Mouse (Mus musculus) embryonic facial prominence, embryonic 12.5 days (tissue): ENCODE data around the gene Galk2. TPM values are rescaled to one million over a fixed set of nuclear protein-coding genes. Genes with fewer than 3 reads are reported as not detected.

Experiments used
- ATAC-seq: fragments of 200-750 bp; cut with Nextera tagmentation; 2 replicates; pipeline ENCODE4 v1.8.0; 2017; ENCODE audit not compliant: insufficient number of reproducible peaks, insufficient read depth, low FRiP score, low TSS enrichment
- H3K27ac ChIP-seq: fragments of 300-500 bp; sonication (generic); 2 replicates; pipeline ENCODE4 v1.5.1; 2016; ENCODE audit warnings: mild to moderate bottlenecking
- H3K27me3 ChIP-seq: fragments of 300-500 bp; sonication (generic); 2 replicates; pipeline ENCODE4 v1.6.1; 2016; ENCODE audit warnings: mild to moderate bottlenecking, moderate library complexity
- H3K36me3 ChIP-seq: fragments of 300-500 bp; sonication (generic); 2 replicates; pipeline ENCODE4 v1.6.1; 2016; ENCODE audit warnings: mild to moderate bottlenecking
- H3K4me1 ChIP-seq: fragments of 300-500 bp; sonication (generic); 2 replicates; pipeline ENCODE4 v1.6.1; 2016
- H3K4me2 ChIP-seq: fragments of 300-500 bp; sonication (generic); replicated peaks from 2 replicates; pipeline ENCODE4 v1.6.1; 2016; ENCODE audit warnings: mild to moderate bottlenecking, moderate library complexity
- H3K4me3 ChIP-seq: fragments of 300-500 bp; sonication (generic); 2 replicates; pipeline ENCODE4 v1.5.1; 2016; ENCODE audit warnings: mild to moderate bottlenecking
- H3K9ac ChIP-seq: fragments of 300-500 bp; sonication (generic); 2 replicates; pipeline ENCODE4 v1.6.1; 2016; ENCODE audit warnings: mild to moderate bottlenecking, moderate library complexity
- H3K9me3 ChIP-seq: fragments of 300-500 bp; sonication (generic); 2 replicates; pipeline ENCODE4 v1.6.1; 2016; ENCODE audit warnings: mild to moderate bottlenecking, moderate library complexity
- WGBS: fragments of 180-500 bp; shearing (Covaris S2); methylation state at CpG from one replicate; pipeline ENCODE4 v1.1.7; 2016; 5-methylcytosine and 5-hydroxymethylcytosine counted together
- polyA plus RNA-seq: library from polyadenylated mRNA; unstranded; fragments of >200 nt; fragmentation: Nextera tagmentation; extraction: Ambion mirVana; gene quantifications from 2 replicates; pipeline ENCODE4 v1.2.1, GENCODE M21; 2016

Galk2 gene
- 40.3 and 41.3 TPM in 2 replicates for polyA plus RNA-seq

DNA sequence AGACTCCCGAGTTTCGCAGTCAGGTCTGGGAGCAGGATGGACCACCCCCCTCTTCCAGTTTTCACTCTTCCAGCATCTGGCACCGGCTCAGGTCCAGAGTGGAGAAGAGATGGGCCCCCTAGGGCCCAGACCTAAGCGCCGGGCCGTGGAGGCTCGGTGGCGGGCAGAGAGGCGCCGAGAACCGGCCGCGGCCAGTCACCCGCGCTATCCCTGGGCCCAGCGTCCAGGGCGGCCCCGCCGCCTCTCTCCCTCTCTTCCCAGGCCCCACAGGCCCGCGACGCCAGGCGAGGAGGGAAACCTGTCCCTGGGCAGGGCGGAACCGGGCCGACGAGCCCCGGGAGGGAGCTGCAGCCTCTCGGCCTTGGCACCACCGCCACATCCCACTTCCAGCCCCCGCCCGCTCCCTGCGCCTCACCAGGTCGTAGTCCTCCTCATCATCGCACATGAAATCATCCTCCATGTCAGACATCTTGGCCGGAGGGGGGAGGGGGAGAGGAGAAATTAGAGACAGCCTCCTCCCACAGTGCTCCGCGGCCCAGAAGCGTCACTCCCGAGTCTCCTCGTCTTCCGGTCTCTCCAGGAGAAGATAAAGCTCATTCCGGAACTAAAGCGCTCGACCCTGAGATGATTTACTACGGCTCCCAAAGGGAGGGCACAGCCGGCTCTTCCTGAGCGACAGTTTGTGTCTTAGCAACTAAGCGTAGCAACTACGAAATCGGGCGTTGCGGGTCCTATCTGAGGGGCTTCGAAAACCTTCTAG lies at the start of gene Galk2, which contains the start of gene Cops2:
TSS of gene Galk2 (plus strand) at position 589 of the 760 bp plus-strand sequence.
TSS of gene Cops2 (minus strand) at position 619 of the 760 bp plus-strand sequence.
- Histone ChIP-seq H3K4me3 (peak within 1 kb of the TSS; percentile 99), H3K4me1 (0 out of 2 replicates have a peak, but pooled peaks cover 6% of the 10 kb centered on the region), H3K4me2 (peak within 1 kb of the TSS; percentile 61), H3K36me3 (no peaks in the 10 kb centered on the region), H3K9ac (peak within 1 kb of the TSS; percentile 98), H3K9me3 (no peaks in the 10 kb centered on the region), H3K27ac (peak within 1 kb of the TSS; percentile 91), H3K27me3 (no peaks in the 10 kb centered on the region)
- under 1% methylated on average over 50 of the region's 54 CpGs for WGBS
- ATAC-seq, result peak; percentile 98

DNA sequence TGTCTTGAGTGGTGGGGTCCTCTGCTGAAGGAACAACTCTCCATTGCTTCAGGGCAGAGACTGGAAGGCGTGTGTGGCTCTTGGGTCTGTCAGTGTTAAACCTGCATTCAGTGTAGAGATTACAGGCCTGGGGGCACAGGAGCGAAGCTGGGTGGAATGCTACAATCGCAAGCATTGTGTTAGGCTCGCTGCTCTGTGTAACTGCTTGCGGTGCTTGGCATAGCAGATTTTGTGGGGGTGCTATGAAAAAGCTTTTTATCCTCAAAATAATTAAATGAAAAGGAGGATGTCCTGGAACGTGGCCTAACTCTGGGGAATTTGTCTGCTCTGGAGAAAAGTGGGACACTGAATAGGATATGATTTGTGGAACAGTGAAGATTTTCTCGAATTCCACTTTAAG lies 49.4 kb upstream of the Galk2 start:
- Histone ChIP-seq H3K4me1 (no peaks in the 10 kb centered on the region), H3K36me3 (no peaks in the 10 kb centered on the region), H3K9me3 (0 out of 2 replicates have a peak, but pooled peaks cover 3% of the 10 kb centered on the region), H3K27me3 (no peaks in the 10 kb centered on the region), H3K27ac (no peak overlapping the region), H3K4me2 (no peak overlapping the region), H3K4me3 (no peak overlapping the region), H3K9ac (no peak overlapping the region)
- WGBS, result 35% methylated on average over 7 of the region's 7 CpGs
- no peak for ATAC-seq

DNA sequence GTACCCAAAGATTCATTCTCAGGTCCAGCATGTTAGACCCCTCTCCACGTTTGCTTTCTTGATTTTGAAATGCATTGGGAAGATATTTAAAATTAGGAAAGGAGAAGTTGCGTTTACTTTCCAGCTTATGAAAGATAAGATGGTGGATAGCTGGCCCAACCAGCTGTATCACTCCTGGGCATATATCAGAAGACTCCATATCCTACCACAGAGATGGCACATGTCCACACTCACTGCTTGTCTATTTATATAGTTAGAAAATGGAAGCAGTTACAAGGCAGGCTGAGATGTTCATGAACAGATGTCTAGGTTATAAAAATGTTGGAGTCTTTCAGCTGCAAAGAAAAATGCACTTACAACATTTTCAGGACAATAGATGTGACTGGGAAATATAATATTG lies 47.6 kb upstream of the Galk2 start:
- Histone ChIP-seq H3K27ac (no peak overlapping the region), H3K4me1 (no peaks in the 10 kb centered on the region), H3K36me3 (no peaks in the 10 kb centered on the region), H3K9ac (no peak overlapping the region), H3K27me3 (no peaks in the 10 kb centered on the region), H3K4me3 (no peak overlapping the region), H3K9me3 (no peaks in the 10 kb centered on the region), H3K4me2 (no peak overlapping the region)
- 83% methylated on average over 2 of the region's 2 CpGs for WGBS
- ATAC-seq, result no peak

DNA sequence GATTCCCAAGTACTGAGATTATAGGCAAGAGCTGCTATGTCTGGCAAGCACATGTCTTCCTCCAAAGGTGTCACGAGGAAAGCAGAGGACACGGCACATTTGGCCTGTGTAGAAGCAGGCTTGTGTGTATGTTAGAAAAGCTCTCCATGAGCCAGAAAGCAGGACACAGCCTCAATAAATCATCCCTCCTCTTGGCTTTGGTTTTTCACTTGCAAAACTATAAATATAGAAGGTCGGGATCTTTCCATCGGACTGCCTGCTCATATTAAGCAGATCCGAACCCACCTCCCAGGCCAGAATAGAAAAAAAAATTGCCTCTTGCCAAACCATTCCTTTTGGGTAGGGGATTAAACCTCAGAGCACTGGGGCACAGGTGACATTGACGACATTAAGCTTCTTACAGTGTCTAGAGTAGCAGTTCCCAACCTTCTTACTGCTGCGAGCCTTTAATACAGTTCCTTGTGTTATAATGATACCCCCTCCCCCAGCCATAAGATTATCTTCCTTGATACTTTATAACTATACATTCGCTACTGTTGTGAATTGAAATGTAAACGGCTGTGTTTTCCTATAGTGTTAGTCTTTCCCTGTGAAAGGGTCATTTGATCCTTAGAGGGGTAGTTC lies 44.8 kb upstream of the Galk2 start:
- Histone ChIP-seq H3K4me2 (no peak overlapping the region), H3K27me3 (no peaks in the 10 kb centered on the region), H3K4me1 (no peaks in the 10 kb centered on the region), H3K36me3 (no peaks in the 10 kb centered on the region), H3K27ac (no peak overlapping the region), H3K9ac (no peak overlapping the region), H3K9me3 (no peaks in the 10 kb centered on the region), H3K4me3 (no peak overlapping the region)
- ATAC-seq, result no peak
- WGBS, result 65% methylated on average over 9 of the region's 9 CpGs

DNA sequence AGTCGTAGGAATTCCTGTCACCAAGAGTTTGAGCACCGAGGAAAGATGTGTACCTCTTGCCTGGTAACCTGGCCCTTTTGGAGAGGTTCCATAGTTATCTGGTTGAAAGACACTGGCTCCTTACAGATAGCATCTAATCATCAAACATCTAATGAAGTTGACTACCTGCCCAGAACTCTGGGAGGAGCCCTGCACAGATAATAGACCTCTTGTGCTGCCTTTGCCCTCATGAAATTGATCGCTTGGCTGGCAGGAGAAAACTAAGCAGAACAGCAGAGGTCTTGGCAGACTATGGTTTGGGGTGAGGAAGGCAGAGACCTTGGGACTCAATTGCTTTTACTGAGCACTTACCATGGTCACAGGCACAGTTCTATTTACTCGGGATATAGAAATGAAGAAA lies 38.5 kb upstream of the Galk2 start:
- Histone ChIP-seq H3K9me3 (no peaks in the 10 kb centered on the region), H3K9ac (no peak overlapping the region), H3K4me2 (no peak overlapping the region), H3K36me3 (no peaks in the 10 kb centered on the region), H3K4me1 (no peaks in the 10 kb centered on the region), H3K27ac (no peak overlapping the region), H3K27me3 (no peaks in the 10 kb centered on the region), H3K4me3 (no peak overlapping the region)
- ATAC-seq, result no peak
- 89% methylated on average over 4 of the region's 4 CpGs for WGBS

DNA sequence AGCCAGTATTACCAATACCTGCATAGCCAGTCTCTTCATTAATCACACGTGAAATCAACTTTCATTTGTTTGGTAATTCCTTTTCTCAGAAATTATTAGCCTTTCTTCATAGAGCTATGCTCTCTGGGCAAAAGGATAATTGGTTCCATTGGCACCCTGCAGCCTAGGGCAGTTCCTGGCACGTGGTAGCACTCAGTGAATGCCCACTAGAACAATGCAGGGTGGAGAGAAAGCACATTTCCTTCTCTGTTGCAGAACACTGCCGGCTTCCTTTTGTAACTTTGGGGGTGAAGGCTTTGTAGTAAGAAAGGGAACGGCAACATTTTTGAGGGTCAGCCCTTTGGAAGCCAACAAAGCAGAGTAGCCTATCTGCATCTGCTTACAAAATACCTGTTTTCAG lies 32.7 kb upstream of the Galk2 start:
- H3K9me3 ChIP-seq, result no peaks in the 10 kb centered on the region
- WGBS, result 64% methylated on average over 4 of the region's 4 CpGs
- H3K27ac ChIP-seq, result no peak overlapping the region
- H3K4me1 ChIP-seq, result no peaks in the 10 kb centered on the region
- ATAC-seq, result no peak
- peaks cover 5% of the 10 kb centered on the region; the same call in 1 of the 2 replicates for H3K36me3 ChIP-seq
- no peak overlapping the region for H3K4me2 ChIP-seq
- H3K9ac ChIP-seq, result no peak overlapping the region
- H3K27me3 ChIP-seq, result no peaks in the 10 kb centered on the region
- no peak overlapping the region for H3K4me3 ChIP-seq

DNA sequence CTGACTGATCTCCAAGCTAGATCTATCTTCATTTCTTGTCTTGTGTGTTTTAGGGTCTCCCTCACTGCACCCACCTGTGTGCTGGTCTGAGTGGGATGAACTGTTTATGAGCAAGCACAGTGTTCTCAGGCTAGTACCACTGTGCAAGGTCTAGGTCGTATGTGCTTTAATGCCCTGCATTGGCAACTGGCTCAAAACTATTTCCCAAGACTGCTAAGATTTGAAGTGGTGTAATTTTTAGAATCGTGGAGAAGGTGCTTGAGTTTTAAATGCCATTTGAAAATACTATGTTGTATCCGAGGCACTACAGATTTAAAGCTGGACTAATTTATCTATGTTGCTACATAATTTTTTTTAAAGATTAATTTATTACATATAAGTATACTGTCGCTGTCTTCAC lies 31.0 kb upstream of the Galk2 start:
- no peaks in the 10 kb centered on the region for H3K27me3 ChIP-seq
- ATAC-seq, result no peak
- 89% methylated on average over 4 of the region's 4 CpGs for WGBS

DNA sequence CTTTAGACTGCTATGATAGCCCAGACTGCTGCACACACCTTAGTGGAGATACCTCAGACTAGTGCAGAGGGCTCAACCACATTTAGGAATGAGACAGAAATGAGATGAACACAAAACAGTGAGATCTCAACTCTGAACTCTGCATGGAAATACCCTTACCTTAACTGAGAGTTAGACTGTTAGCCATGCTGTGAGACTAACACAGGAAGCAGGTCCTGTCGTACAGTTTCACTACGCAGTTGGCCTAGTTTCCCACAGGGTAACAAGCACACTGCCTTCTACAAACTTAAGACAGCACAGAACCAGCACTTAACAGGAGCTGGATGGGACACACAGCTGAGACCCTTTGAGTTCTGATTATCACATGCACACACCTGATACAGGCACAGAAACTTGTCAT lies 29.0 kb upstream of the Galk2 start:
- WGBS, result 95% methylated on average over 2 of the region's 2 CpGs
- Histone ChIP-seq H3K9me3 (no peaks in the 10 kb centered on the region), H3K4me3 (no peak overlapping the region), H3K27me3 (no peaks in the 10 kb centered on the region), H3K36me3 (peaks cover 35% of the 10 kb centered on the region), H3K27ac (no peak overlapping the region), H3K9ac (no peak overlapping the region), H3K4me2 (no peak overlapping the region), H3K4me1 (no peaks in the 10 kb centered on the region)
- no peak for ATAC-seq

More for the DNA sequence above, 31.0 kb upstream of the Galk2 start:
- Histone ChIP-seq H3K9me3 (no peaks in the 10 kb centered on the region), H3K27ac (no peak overlapping the region), H3K4me1 (no peaks in the 10 kb centered on the region), H3K9ac (no peak overlapping the region), H3K4me3 (no peak overlapping the region), H3K36me3 (peaks cover 20% of the 10 kb centered on the region), H3K4me2 (no peak overlapping the region)

DNA sequence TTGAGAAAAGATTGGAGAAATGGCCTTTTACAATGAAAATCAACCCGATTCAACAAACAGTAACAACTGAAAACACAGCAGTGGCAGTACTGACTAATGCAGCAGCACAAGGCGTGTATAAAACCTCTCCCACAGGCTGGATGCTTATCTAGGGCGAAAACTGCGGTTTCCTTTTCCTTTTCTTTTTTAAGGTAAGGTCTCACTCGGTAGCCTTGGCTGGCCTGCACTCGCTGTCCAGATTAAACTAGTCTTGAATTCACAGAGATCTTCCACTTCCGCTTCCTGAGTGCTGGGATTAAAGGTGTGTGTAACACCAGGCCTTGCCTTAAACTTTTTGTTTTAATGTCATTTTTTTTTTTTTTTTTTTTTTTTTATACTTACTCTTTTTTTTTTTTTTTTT lies 20.8 kb upstream of the Galk2 start:
- ATAC-seq, result no peak
- H3K9me3 ChIP-seq, result no peaks in the 10 kb centered on the region
- H3K9ac ChIP-seq, result no peak overlapping the region
- no peak overlapping the region for H3K27ac ChIP-seq
- peaks cover 60% of the 10 kb centered on the region for H3K36me3 ChIP-seq
- H3K4me3 ChIP-seq, result no peak overlapping the region
- WGBS, result 95% methylated on average over 7 of the region's 7 CpGs
- H3K4me2 ChIP-seq, result no peak overlapping the region
- H3K4me1 ChIP-seq, result no peaks in the 10 kb centered on the region
- no peaks in the 10 kb centered on the region for H3K27me3 ChIP-seq

DNA sequence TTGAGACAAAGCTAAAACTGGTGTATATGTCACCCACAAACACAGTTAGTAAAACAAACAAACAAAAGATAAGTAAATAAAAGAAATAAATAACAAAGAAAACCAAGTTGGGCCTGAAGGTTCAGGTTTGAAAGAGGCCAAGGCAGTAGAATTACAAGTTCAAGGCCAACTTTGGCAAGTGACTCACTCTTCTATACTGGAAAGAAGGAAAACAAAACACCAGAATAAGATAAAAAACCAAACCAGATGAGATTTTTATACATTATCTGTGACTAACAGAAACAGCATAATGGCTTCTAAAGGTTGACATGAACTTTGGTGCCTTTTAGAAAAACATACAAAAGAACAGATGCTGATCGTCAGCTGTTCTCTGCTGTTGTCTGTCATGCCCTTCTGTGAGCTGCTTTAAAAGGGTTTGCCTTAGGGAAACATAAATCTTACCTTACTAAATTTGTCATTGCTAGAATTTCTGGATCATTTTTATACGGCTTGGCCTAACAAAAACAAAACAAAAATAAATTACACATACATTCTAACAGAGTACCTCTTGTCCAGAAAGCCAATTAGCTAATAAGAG lies 20.1 kb upstream of the Galk2 start:
- Histone ChIP-seq H3K9ac (no peak overlapping the region), H3K36me3 (peaks cover 58% of the 10 kb centered on the region), H3K27me3 (no peaks in the 10 kb centered on the region), H3K4me2 (no peak overlapping the region), H3K9me3 (no peaks in the 10 kb centered on the region), H3K4me1 (no peaks in the 10 kb centered on the region), H3K4me3 (no peak overlapping the region), H3K27ac (no peak overlapping the region)
- 83% methylated on average over 2 of the region's 2 CpGs for whole genome bisulfite sequencing
- ATAC-seq, result no peak

DNA sequence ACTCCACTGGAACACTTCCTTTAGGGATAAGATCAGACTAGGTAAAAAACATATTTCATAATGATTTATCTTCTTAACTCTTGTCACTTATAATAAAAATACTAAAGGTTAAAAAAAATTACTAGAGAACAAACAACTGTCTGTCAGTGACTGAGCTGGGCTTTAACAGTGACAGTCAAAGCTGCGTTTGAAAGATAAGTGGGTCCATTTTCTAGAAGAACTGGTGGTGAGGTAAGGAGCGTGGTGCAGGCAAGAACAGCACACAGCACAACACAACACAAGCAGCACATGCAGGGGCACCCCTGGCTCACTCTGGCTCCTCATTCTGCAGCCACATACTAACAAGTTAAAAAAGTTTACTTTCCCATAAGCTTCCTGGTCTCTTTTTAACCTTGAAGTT lies 7.7 kb upstream of the Galk2 start:
- no peaks in the 10 kb centered on the region for H3K27me3 ChIP-seq
- H3K4me2 ChIP-seq, result no peak overlapping the region
- H3K9me3 ChIP-seq, result no peaks in the 10 kb centered on the region
- H3K9ac ChIP-seq, result no peak overlapping the region
- WGBS, result 93% methylated on average over 2 of the region's 2 CpGs
- no peak overlapping the region for H3K27ac ChIP-seq
- H3K4me3 ChIP-seq, result no peak overlapping the region
- no peaks in the 10 kb centered on the region for H3K4me1 ChIP-seq
- no peak for ATAC-seq
- H3K36me3 ChIP-seq, result peaks cover 18% of the 10 kb centered on the region

DNA sequence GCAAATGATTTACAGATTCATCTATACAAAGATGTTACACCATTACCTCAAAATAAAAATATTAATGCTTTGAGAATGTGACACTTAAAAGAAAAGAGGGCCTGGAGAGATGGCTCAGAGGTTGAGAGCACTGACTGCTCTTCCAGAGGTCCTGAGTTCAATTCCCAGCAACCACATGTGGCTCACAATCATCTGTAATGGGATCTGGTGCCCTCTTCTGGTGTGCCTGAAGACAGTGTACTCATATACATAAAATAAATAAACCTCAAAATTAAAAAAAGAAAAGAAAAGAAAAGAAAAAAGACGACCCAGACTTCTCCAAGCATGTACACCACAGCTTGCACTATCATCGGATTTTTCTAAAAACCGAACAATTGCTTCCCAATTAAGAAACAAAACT lies 1.2 kb upstream of the Galk2 start:
- ATAC-seq, result no peak
- no peaks in the 10 kb centered on the region for H3K36me3 ChIP-seq
- no peaks in the 10 kb centered on the region for H3K27me3 ChIP-seq
- peak overlapping the region; percentile 99 for H3K4me3 ChIP-seq
- H3K9me3 ChIP-seq, result no peaks in the 10 kb centered on the region
- H3K4me2 ChIP-seq, result peak overlapping the region; percentile 61
- 0 out of 2 replicates have a peak, but pooled peaks cover 6% of the 10 kb centered on the region for H3K4me1 ChIP-seq
- H3K27ac ChIP-seq, result no peak overlapping the region
- H3K9ac ChIP-seq, result 0 out of 2 replicates have a peak overlapping the region, but pooled peaks have one; percentile 98
- 47% methylated on average over 3 of the region's 3 CpGs for WGBS
